Mouse (Mus musculus): Measurements from ENCODE around the gene Opn3. TPM values are rescaled to one million over a fixed set of nuclear protein-coding genes. Genes with fewer than 3 reads are reported as not detected.

The Opn3 gene
- total and polyA plus RNA-seq, 3 experiments = 0.89 to 2.9 (median 1.6) TPM

- DNase-seq (ENCODE audit: extremely low read depth) = no peak
- dilution Hi-C loops (cut with MboI; ENCODE audit: extremely low pct_ligation_motif_present, extremely low pct_unique_long_range_greater_than_20kb, low sequenced_read_pairs) = no loop called here
- TF ChIP-seq CTCF (conservative IDR thresholded peaks at IDR 0.05 in 1 of 2, IDR thresholded peaks at IDR 0.05 in 1 of 2; ENCODE audit: low read depth in 2 of 2, low read length in 2 of 2) = no peak
- no peak for TF ChIP-seq MXI1 (IDR thresholded peaks at IDR 0.05; ENCODE audit: low read depth, low read length)
- TF ChIP-seq GABPA (IDR thresholded peaks at IDR 0.05; ENCODE audit: insufficient replicate concordance, low read depth, low read length) = no peak
- 0 out of 2 replicates have a peak, but pooled peaks have one; percentile 35 for TF ChIP-seq E2F4 (IDR thresholded peaks at IDR 0.05; ENCODE audit: insufficient replicate concordance, low read depth, low read length)
- TF ChIP-seq MAZ (IDR thresholded peaks at IDR 0.05; ENCODE audit: low read depth, low read length) = peak; percentile 88; the same call in 1 of the 2 replicates
- peak overlapping the region; percentile 13; the same call in 1 of the 2 replicates for H3K9ac ChIP-seq (ENCODE audit: insufficient read depth, low read depth)
- no peak overlapping the region for H3K27ac ChIP-seq (ENCODE audit: insufficient read depth, low read depth)
- peak overlapping the region; percentile 65 for H3K4me2 ChIP-seq (ENCODE audit: insufficient read depth, low read depth, poor library complexity, severe bottlenecking)
- H3K9me3 ChIP-seq (replicated peaks; ENCODE audit: low read length) = no peaks in the 10 kb centered on the region
- H3K36me3 ChIP-seq (replicated peaks in 1 of 2; ENCODE audit: control insufficient read depth in 1 of 2, insufficient read depth in 1 of 2, low read length in 1 of 2) = peaks cover 0 to 3% of the 10 kb centered on the region in 2 experiments
- H3K4me3 ChIP-seq (replicated peaks in 1 of 3; ENCODE audit: low read depth in 2 of 3, low read length in 2 of 3, poor library complexity in 1 of 3) = peak overlapping the region; percentile 48 to 61 (median 55)
- no peaks in the 10 kb centered on the region for H3K79me2 ChIP-seq (replicated peaks; ENCODE audit: control insufficient read depth, extremely low read depth, insufficient read depth, poor library complexity, severe bottlenecking)
- in situ Hi-C loops (cut with MboI; ENCODE audit: low pct_ligation_motif_present, low pct_unique_long_range_greater_than_20kb, low sequenced_read_pairs) = no loop called here
- H3K4me1 ChIP-seq (ENCODE audit: control insufficient read depth in 1 of 2, insufficient read depth in 2 of 2) = peaks cover 5 to 27% of the 10 kb centered on the region in 2 experiments; a peak in 3 of 4 replicates
- H3K27me3 ChIP-seq (replicated peaks) = no peaks in the 10 kb centered on the region
Measured at GRCm38 (mm10) chr1:175692997-175693361, 403 bp upstream of the Opn3 start.

DNA sequence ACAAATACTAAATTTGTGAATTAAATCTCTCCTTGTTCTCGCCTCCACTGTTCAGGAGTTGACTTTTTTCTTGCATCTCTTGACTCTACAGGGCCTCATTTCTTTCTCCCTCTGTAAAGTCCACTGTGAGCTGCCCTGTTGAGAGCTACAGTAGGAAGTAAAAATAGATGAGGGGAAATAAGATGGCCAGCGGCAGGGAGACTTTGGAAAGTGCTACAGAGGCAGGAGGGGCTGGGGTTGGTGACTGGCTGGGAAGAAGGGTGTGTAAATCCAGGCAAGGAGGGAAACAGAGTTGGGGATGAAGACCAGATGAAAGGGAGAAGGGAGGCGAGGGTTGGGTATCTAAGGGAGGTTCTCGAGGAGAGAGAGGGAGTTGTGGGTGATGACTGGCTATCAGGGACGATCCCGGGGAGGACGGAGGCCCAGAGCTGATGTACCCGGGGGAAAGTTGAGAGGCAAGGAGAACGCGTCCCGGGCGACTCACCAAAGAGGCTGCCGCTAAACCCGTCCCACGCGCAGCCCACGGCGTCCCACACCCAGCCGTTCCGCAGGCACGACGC lies 810 bp downstream of the Opn3 start:
- in situ Hi-C loops (cut with MboI; ENCODE audit: low pct_ligation_motif_present, low pct_unique_long_range_greater_than_20kb, low sequenced_read_pairs) = no loop called here
- dilution Hi-C loops (cut with MboI; ENCODE audit: extremely low pct_ligation_motif_present, extremely low pct_unique_long_range_greater_than_20kb, low sequenced_read_pairs) = no loop called here
- Histone ChIP-seq H3K79me2 (replicated peaks; ENCODE audit: control insufficient read depth, extremely low read depth, insufficient read depth, poor library complexity, severe bottlenecking) (no peaks in the 10 kb centered on the region), H3K4me2 (ENCODE audit: insufficient read depth, low read depth, poor library complexity, severe bottlenecking) (peak overlapping the region; percentile 97), H3K4me1 (ENCODE audit: control insufficient read depth in 1 of 2, insufficient read depth in 2 of 2) (peaks cover 5 to 27% of the 10 kb centered on the region in 2 experiments; a peak in 3 of 4 replicates), H3K36me3 (replicated peaks in 1 of 2; ENCODE audit: control insufficient read depth in 1 of 2, insufficient read depth in 1 of 2, low read length in 1 of 2) (peaks cover 0 to 15% of the 10 kb centered on the region in 2 experiments), H3K27ac (ENCODE audit: insufficient read depth, low read depth) (no peak overlapping the region), H3K27me3 (replicated peaks) (no peaks in the 10 kb centered on the region), H3K9ac (ENCODE audit: insufficient read depth, low read depth) (peak overlapping the region; percentile 62), H3K9me3 (replicated peaks; ENCODE audit: low read length) (no peaks in the 10 kb centered on the region), H3K4me3 (replicated peaks in 1 of 3; ENCODE audit: low read depth in 2 of 3, low read length in 2 of 3, poor library complexity in 1 of 3) (peak overlapping the region; percentile 77 to 89 (median 87))
- TF ChIP-seq CHD1 (IDR thresholded peaks at IDR 0.05; ENCODE audit: low read depth, low read length) (no peak), SIN3A (IDR thresholded peaks at IDR 0.05; ENCODE audit: low read length) (0 out of 2 replicates have a peak, but pooled peaks have one; percentile 13)
- DNase-seq (ENCODE audit: extremely low read depth) = peak; percentile 15

GRCm38 (mm10) chr1:175680995-175681394 lies 11.6 kb downstream of the Opn3 start:
- H3K4me1 ChIP-seq (ENCODE audit: control insufficient read depth in 1 of 2, insufficient read depth in 2 of 2) = no peaks in the 10 kb centered on the region
- no peak overlapping the region for H3K4me3 ChIP-seq (replicated peaks in 1 of 3; ENCODE audit: low read depth in 2 of 3, low read length in 2 of 3, poor library complexity in 1 of 3)
- H3K36me3 ChIP-seq (replicated peaks in 1 of 2; ENCODE audit: control insufficient read depth in 1 of 2, insufficient read depth in 1 of 2, low read length in 1 of 2) = peaks cover 0 to 6% of the 10 kb centered on the region in 2 experiments
- H3K4me2 ChIP-seq (ENCODE audit: insufficient read depth, low read depth, poor library complexity, severe bottlenecking) = no peak overlapping the region
- H3K9ac ChIP-seq (ENCODE audit: insufficient read depth, low read depth) = no peak overlapping the region
- no peak for DNase-seq (ENCODE audit: extremely low read depth)
- dilution Hi-C loops (cut with MboI; ENCODE audit: extremely low pct_ligation_motif_present, extremely low pct_unique_long_range_greater_than_20kb, low sequenced_read_pairs) (no loop called here), in situ Hi-C loops (cut with MboI; ENCODE audit: low pct_ligation_motif_present, low pct_unique_long_range_greater_than_20kb, low sequenced_read_pairs) (no loop called here)
- no peak for TF ChIP-seq MAZ (IDR thresholded peaks at IDR 0.05; ENCODE audit: low read depth, low read length)
- no peak for TF ChIP-seq POLR2A (IDR thresholded peaks at IDR 0.05; ENCODE audit: low read depth, low read length)
- no peak for TF ChIP-seq TBP (conservative IDR thresholded peaks at IDR 0.05; ENCODE audit: low read depth, low read length)
- TF ChIP-seq CHD2 (IDR thresholded peaks at IDR 0.05; ENCODE audit: low read length) = no peak
- TF ChIP-seq MXI1 (IDR thresholded peaks at IDR 0.05; ENCODE audit: low read depth, low read length) = no peak
- no peak for TF ChIP-seq ZC3H11A (IDR thresholded peaks at IDR 0.05; ENCODE audit: low read depth, low read length)
- no peak for TF ChIP-seq IRF4 (IDR thresholded peaks at IDR 0.05; ENCODE audit: low read depth, low read length)
- no peak for TF ChIP-seq JUND (conservative IDR thresholded peaks at IDR 0.05; ENCODE audit: low read depth, low read length)
- no peaks in the 10 kb centered on the region for H3K9me3 ChIP-seq (replicated peaks; ENCODE audit: low read length)
- H3K27me3 ChIP-seq (replicated peaks) = no peaks in the 10 kb centered on the region
- H3K79me2 ChIP-seq (replicated peaks; ENCODE audit: control insufficient read depth, extremely low read depth, insufficient read depth, poor library complexity, severe bottlenecking) = no peaks in the 10 kb centered on the region
- H3K27ac ChIP-seq (ENCODE audit: insufficient read depth, low read depth) = no peak overlapping the region

All from CH12.LX (cell line).